8 mouse cellular contexts compared by ENCODE assay signal in the genomic region with DNA sequence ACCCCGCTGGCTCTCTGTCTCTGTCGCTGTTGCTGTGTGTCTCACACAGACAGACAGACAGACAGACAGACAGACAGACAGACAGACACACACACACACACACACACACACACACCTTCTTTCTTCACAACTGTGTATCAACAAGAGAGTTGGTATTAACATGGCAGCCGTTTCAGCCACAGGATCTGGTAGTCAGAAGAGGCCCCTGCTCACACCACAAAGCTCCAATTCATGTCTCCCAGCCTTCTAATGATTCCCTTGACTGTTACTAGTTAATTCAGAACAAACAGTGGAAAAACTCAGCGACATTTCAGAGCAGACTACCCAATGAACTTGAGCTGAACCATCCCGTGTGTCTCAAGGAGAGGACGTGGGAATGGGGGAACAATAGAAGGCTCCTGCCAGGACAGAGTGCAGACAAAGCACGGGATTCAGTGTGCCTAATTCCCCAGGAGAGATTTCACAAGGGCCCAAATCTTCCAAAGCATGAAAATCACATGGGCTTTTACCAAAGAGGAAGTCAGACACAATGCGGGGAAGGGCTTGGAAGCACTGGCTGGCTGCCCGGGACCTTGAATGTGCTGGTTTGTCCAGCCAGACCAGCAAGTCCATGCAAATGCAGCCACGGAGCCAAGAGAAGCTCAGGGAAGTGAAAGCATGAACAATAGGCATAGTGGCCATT. TPM values are rescaled to one million over a fixed set of nuclear protein-coding genes. Genes with fewer than 3 reads are reported as not detected.
DNase-seq lines count a peak whose midpoint lies in the region; ATAC-seq and TF ChIP-seq lines count a peak whose summit lies in the region.

No protein-coding gene starts in this region.

- DNase-seq in adrenal gland, adult (ENCODE audit: inconsistent age in 2 of 2, low spot score in 1 of 2), result peak; percentile 87 to 93
- DNase-seq in cerebellum, postnatal 4 days (ENCODE audit: low spot score in 2 of 2), result peak; percentile 45 to 69
- peak; percentile 75 for DNase-seq in gastrocnemius, adult 18-20 months (ENCODE audit: low spot score)
- DNase-seq in hindbrain, embryonic 10.5 days (ENCODE audit: low spot score), result peak; percentile 54
- DNase-seq in layer of hippocampus, adult 2 months (ENCODE audit: low spot score in 2 of 2), result peak; percentile 36 to 49
- DNase-seq in retina, postnatal 1 day, result peak; percentile 85

- H3K9ac ChIP-seq in lung, embryonic 15.5 days, result no peak overlapping the region

- H3K4me1 ChIP-seq in hindbrain, embryonic 10.5 days (replicated peaks), result peaks cover 17% of the 10 kb centered on the region
- H3K4me1 ChIP-seq in lung, embryonic 15.5 days, result peaks cover 10% of the 10 kb centered on the region

- no peaks in the 10 kb centered on the region for H3K9me3 ChIP-seq in hindbrain, embryonic 10.5 days
- no peaks in the 10 kb centered on the region for H3K9me3 ChIP-seq in lung, embryonic 15.5 days

- TF ChIP-seq CTCF in layer of hippocampus, adult 2 months (conservative IDR thresholded peaks at IDR 0.05), result no peak

- 0 out of 2 replicates have a peak overlapping the region, but pooled peaks have one; percentile 11 for H3K4me3 ChIP-seq in hindbrain, embryonic 10.5 days
- peak overlapping the region; percentile 1; the same call in 1 of the 2 replicates for H3K4me3 ChIP-seq in layer of hippocampus, adult 2 months
- H3K4me3 ChIP-seq in lung, embryonic 15.5 days, result no peak overlapping the region

- H3K27me3 ChIP-seq in hindbrain, embryonic 10.5 days (ENCODE audit: insufficient read depth, poor library complexity, severe bottlenecking), result no peaks in the 10 kb centered on the region
- no peaks in the 10 kb centered on the region for H3K27me3 ChIP-seq in lung, embryonic 15.5 days

- WGBS in hindbrain, embryonic 10.5 days, result 32% methylated on average over 10 of the region's 10 CpGs
- WGBS in lung, embryonic 15.5 days, result 30% methylated on average over 10 of the region's 10 CpGs

- H3K4me2 ChIP-seq in lung, embryonic 15.5 days, result peak overlapping the region; percentile 11; the same call in 1 of the 2 replicates

- ATAC-seq in lung, embryonic 15.5 days (ENCODE audit: borderline replicate concordance, extremely low read depth, low FRiP score, low TSS enrichment), result peak; percentile 88
- no peak for ATAC-seq in megakaryocyte-erythroid progenitor cell, adult 5-6 weeks (replicated peaks; ENCODE audit: low FRiP score, low TSS enrichment, poor library complexity, severe bottlenecking)

- no peaks in the 10 kb centered on the region for H3K36me3 ChIP-seq in hindbrain, embryonic 10.5 days
- H3K36me3 ChIP-seq in lung, embryonic 15.5 days, result no peaks in the 10 kb centered on the region

- H3K27ac ChIP-seq in hindbrain, embryonic 10.5 days, result peak overlapping the region; percentile 84
- peak overlapping the region; percentile 56; the same call in 1 of the 2 replicates for H3K27ac ChIP-seq in layer of hippocampus, adult 2 months
- peak overlapping the region; percentile 92 for H3K27ac ChIP-seq in lung, embryonic 15.5 days

RNA-seq across cellular contexts. Expression of a gene that starts 10.2 kb away (rescaled TPM):
- total RNA-seq in gastrocnemius, adult 18-20 months (2021), result 100 to 1,000 TPM; 737 to 931 TPM
- polyA plus RNA-seq in hindbrain, embryonic 10.5 days (2016; fragmentation: Nextera tagmentation; extraction: Ambion mirVana), result 1.0 and 2.8 TPM in 2 replicates
- 1 to 10 TPM in 1 of 2 experiments, under 1 TPM in 1; 1.00 to 1.2 TPM for total RNA-seq in layer of hippocampus, adult 2 months (2021)
- polyA plus RNA-seq in lung, embryonic 15.5 days (2015; fragmentation: Nextera tagmentation; extraction: Ambion mirVana), result 41.8 and 46.1 TPM in 2 replicates
- total RNA-seq in megakaryocyte-erythroid progenitor cell, adult 5-6 weeks (2014; fragmentation: Nextera tagmentation), result not detected in 2 replicates
- not detected in 2 replicates for total RNA-seq in megakaryocyte-erythroid progenitor cell, adult 5-6 weeks (2017)

RNA-seq across cellular contexts. Expression of a gene that starts 59.3 kb away (rescaled TPM):
- total RNA-seq in gastrocnemius, adult 18-20 months (2021), result under 1 TPM; 0.09 to 0.14 TPM
- polyA plus RNA-seq in hindbrain, embryonic 10.5 days (2016; fragmentation: Nextera tagmentation; extraction: Ambion mirVana), result not detected in 2 replicates
- total RNA-seq in layer of hippocampus, adult 2 months (2021), result under 1 TPM; 0.61 to 0.69 TPM
- not detected in 2 replicates for polyA plus RNA-seq in lung, embryonic 15.5 days (2015; fragmentation: Nextera tagmentation; extraction: Ambion mirVana)
- not detected in 2 replicates for total RNA-seq in megakaryocyte-erythroid progenitor cell, adult 5-6 weeks (2014; fragmentation: Nextera tagmentation)
- not detected in 2 replicates for total RNA-seq in megakaryocyte-erythroid progenitor cell, adult 5-6 weeks (2017)

Comparison
In these comparisons a context has a peak if more than half of its experiments do, and no peak if none do; other contexts are left out.
1. RNA of a gene that starts 10.2 kb away (total RNA-seq): 737 to 931 TPM in gastrocnemius, adult 18-20 months; 1.00 to 1.2 TPM in layer of hippocampus, adult 2 months and not detected in megakaryocyte-erythroid progenitor cell, adult 5-6 weeks; every median in the first group is over 100 times any median in the second.
2. Peak in every context shown above with its lines, with median percentiles within 50 percentile points of each other: DNase-seq and H3K27ac ChIP-seq.